Mouse (Mus musculus): ENCODE measurements around the gene Cnp. TPM values are rescaled to one million over a fixed set of nuclear protein-coding genes. Genes with fewer than 3 reads are reported as not detected.

Gene Cnp
- 23.7 and 24.2 TPM in 2 replicates for polyA plus RNA-seq (2015; fragmentation: Nextera tagmentation; extraction: Ambion mirVana)

DNA sequence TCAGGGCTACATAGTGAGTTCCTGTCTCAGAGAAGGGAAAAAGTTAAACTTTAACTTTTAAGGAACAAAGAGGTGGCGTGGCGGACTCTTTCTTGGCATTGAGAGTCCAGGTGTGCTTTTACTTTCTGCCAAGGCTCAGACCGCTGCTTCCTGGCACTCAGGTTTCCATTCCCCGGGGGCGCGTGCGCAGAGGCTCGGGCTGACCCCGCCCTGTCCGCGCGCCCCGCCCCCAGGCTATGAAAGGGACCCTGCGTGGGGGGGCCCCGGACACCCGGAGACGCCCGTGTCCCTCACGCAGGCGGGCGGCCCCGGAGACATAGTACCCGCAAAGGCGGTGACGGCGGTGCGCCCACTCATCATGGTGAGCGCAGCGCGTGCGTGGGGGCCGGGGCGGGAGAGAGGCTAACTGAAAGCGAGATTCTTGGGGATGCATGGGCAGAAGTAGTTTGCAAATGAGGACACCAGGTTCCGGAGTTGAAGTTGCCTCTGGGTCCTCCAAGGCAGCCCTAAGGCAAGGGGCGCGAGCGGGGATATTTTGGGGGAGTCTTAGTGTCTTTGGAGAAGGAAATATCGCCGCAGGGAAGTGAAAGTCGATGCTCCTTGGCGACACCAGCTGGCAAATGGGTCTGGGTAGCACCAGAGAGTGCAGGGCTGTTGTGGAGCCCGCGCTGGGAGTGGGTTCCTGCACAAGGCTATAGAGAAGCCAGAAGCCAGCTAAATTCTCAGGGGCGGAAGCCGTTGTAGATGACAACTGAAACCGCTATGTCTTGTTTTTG, at the start of gene Cnp:
Cnp (plus strand) TSS at position 197 of the 776 bp plus-strand sequence.
- peak; percentile 55; the same call in 1 of the 2 replicates for ATAC-seq (replicated peaks; ENCODE audit: low FRiP score, low read depth)

DNA sequence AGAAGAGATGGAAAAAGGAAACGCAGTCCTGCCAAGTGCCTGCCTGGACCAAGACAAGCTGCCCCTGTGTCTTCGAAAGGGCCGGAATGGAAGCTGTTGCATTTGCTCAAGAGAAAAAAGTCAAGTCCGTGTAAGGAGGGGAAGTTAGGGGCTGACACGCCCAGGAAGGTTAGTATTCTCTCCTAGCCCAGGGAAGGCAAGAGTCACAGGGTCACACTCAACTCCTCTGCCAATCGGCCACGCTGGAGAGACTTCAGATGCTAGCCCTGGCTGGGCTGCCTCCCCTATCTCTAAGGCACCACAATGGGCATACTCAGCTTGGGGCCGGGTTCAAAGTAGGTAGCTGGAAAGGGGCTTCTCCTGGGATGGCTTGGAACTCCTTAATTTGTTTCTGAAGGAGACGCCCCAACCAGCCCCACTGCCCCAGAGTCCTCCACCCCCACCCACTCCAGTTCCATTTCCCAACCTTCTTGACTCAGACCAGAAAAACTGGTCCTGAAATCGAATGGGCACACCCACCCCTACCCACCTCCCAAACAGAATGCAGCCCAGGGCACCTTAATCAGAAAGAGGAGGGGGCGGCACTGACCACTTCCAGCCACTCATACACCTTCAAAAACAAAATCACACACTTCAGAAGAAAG, 49.6 kb upstream of the Cnp start:
- no peak overlapping the region for H3K9ac ChIP-seq (ENCODE audit: low read depth, low read length)
- H3K36me3 ChIP-seq (ENCODE audit: insufficient read depth, low read length): peaks cover 24% of the 10 kb centered on the region
- H3K27ac ChIP-seq: no peak overlapping the region
- H3K27me3 ChIP-seq (ENCODE audit: insufficient read depth, low read length): no peaks in the 10 kb centered on the region
- ATAC-seq (replicated peaks; ENCODE audit: low FRiP score, low read depth) (no peak), DNase-seq (ENCODE audit: low spot score) (no peak)
- H3K4me3 ChIP-seq (replicated peaks; ENCODE audit: low read depth, low read length): no peak overlapping the region
- no peaks in the 10 kb centered on the region for H3K9me3 ChIP-seq (replicated peaks; ENCODE audit: low read length)
- H3K4me1 ChIP-seq (replicated peaks; ENCODE audit: insufficient read depth, low read length): peaks cover 24% of the 10 kb centered on the region
- TF ChIP-seq CTCF (IDR thresholded peaks at IDR 0.05; ENCODE audit: low read depth): no peak
- peak overlapping the region; percentile 83; the same call in 1 of the 2 replicates for H3K4me2 ChIP-seq (ENCODE audit: low read length)
- 46% methylated on average over 11 of the region's 11 CpGs for WGBS

More for the DNA sequence above, at the start of gene Cnp:
- peak within 1 kb of the TSS; percentile 48 for H3K27ac ChIP-seq
- peak; percentile 83 for DNase-seq (ENCODE audit: low spot score)
- TF ChIP-seq CTCF (IDR thresholded peaks at IDR 0.05; ENCODE audit: low read depth): peak; percentile 23; the same call in 1 of the 2 replicates
- 0 out of 2 replicates have a peak, but pooled peaks cover 3% of the 10 kb centered on the region for H3K36me3 ChIP-seq (ENCODE audit: insufficient read depth, low read length)
- H3K4me1 ChIP-seq (replicated peaks; ENCODE audit: insufficient read depth, low read length): 0 out of 2 replicates have a peak, but pooled peaks cover 7% of the 10 kb centered on the region
- peak within 1 kb of the TSS; percentile 60 for H3K4me3 ChIP-seq (replicated peaks; ENCODE audit: low read depth, low read length)
- peak within 1 kb of the TSS; percentile 46 for H3K9ac ChIP-seq (ENCODE audit: low read depth, low read length)
- WGBS: 1% methylated on average over 47 of the region's 47 CpGs
- H3K4me2 ChIP-seq (ENCODE audit: low read length): peak within 1 kb of the TSS; percentile 73
- no peaks in the 10 kb centered on the region; the same call in 1 of the 2 replicates for H3K27me3 ChIP-seq (ENCODE audit: insufficient read depth, low read length)
- no peaks in the 10 kb centered on the region for H3K9me3 ChIP-seq (replicated peaks; ENCODE audit: low read length)

- Histone ChIP-seq H3K9ac (ENCODE audit: low read depth, low read length) (peak overlapping the region; percentile 85), H3K4me1 (replicated peaks; ENCODE audit: insufficient read depth, low read length) (peaks cover 22% of the 10 kb centered on the region), H3K27ac (no peak overlapping the region), H3K9me3 (replicated peaks; ENCODE audit: low read length) (no peaks in the 10 kb centered on the region), H3K36me3 (ENCODE audit: insufficient read depth, low read length) (peaks cover 22% of the 10 kb centered on the region), H3K27me3 (ENCODE audit: insufficient read depth, low read length) (no peaks in the 10 kb centered on the region), H3K4me2 (ENCODE audit: low read length) (peak overlapping the region; percentile 83), H3K4me3 (replicated peaks; ENCODE audit: low read depth, low read length) (peak overlapping the region; percentile 82)
- DNase-seq (ENCODE audit: low spot score) (no peak), ATAC-seq (replicated peaks; ENCODE audit: low FRiP score, low read depth) (no peak)
- 17% methylated on average over 15 of the region's 15 CpGs for WGBS
- no peak for TF ChIP-seq CTCF (IDR thresholded peaks at IDR 0.05; ENCODE audit: low read depth)
These were observed 48.5 kb upstream of the Cnp start for GRCm38 (mm10) chr11:100526052-100526816.

GRCm38 (mm10) chr11:100527066-100527457, 47.6 kb upstream of the Cnp start:
- Histone ChIP-seq H3K27ac (peak overlapping the region; percentile 90), H3K27me3 (ENCODE audit: insufficient read depth, low read length) (no peaks in the 10 kb centered on the region), H3K4me1 (replicated peaks; ENCODE audit: insufficient read depth, low read length) (peaks cover 22% of the 10 kb centered on the region), H3K4me3 (replicated peaks; ENCODE audit: low read depth, low read length) (peak overlapping the region; percentile 82), H3K9me3 (replicated peaks; ENCODE audit: low read length) (no peaks in the 10 kb centered on the region), H3K36me3 (ENCODE audit: insufficient read depth, low read length) (peaks cover 14% of the 10 kb centered on the region), H3K9ac (ENCODE audit: low read depth, low read length) (peak overlapping the region; percentile 85), H3K4me2 (ENCODE audit: low read length) (peak overlapping the region; percentile 83)
- ATAC-seq (replicated peaks; ENCODE audit: low FRiP score, low read depth) (peak; percentile 22), DNase-seq (ENCODE audit: low spot score) (peak; percentile 78)
- under 1% methylated on average over 26 of the region's 26 CpGs for WGBS
- peak; percentile 58 for TF ChIP-seq CTCF (IDR thresholded peaks at IDR 0.05; ENCODE audit: low read depth)

DNA sequence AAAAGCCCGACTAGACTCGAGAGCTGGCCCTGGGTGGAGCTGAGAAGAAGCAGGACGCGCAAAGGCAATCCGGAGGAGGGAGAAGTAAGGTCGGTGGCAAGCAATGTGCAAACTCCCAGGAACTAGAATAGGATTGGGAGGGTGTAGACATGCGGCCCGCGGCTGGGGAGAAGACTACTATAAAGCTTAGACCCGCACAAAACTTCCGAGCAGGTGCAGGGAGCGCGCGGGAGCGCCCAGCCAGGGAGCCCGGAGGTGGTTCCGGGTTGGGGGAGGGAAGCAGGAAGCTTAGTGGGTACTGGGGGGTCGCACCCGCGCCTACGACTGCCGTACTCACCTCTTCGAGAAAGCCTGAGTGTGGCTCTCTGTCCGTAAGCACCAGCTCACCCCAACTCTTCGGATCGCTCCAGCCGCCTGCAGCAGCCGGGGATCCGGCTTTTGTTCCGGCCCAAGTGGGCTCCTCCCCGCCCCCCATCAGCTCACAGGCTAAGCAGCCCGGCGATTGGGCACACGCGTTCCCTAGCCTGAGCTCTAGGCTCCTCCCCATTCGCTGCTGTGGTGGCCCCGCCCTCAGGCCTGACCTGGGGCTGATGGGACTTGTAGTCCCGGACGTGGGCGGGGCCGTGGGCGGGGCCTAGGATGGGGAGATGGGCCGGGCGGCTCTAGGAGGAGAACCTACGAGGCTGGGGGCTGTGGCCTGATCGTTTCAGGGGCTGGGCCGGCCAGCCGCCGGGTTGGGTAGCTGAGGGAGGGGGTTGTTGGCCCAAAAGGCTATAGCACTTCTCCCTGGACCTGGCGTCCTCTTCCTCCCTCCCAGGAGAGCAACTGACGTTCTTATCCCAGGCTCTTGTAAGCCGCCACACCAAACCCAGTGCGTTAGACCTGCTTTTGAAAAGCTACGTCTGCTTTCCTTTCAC, 47.0 kb upstream of the Cnp start, which contains the start of gene Acly:
Acly (minus strand) TSS at position 543 of the 917 bp plus-strand sequence.
- peak; percentile 99 for DNase-seq (ENCODE audit: low spot score)
- H3K36me3 ChIP-seq (ENCODE audit: insufficient read depth, low read length): peaks cover 12% of the 10 kb centered on the region; the same call in 1 of the 2 replicates
- H3K27ac ChIP-seq: peak within 1 kb of the TSS; percentile 90
- peak within 1 kb of the TSS; percentile 82 for H3K4me3 ChIP-seq (replicated peaks; ENCODE audit: low read depth, low read length)
- WGBS: 2% methylated on average over 53 of the region's 54 CpGs
- TF ChIP-seq CTCF (IDR thresholded peaks at IDR 0.05; ENCODE audit: low read depth): no peak
- ATAC-seq (replicated peaks; ENCODE audit: low FRiP score, low read depth): peak; percentile 99
- H3K27me3 ChIP-seq (ENCODE audit: insufficient read depth, low read length): no peaks in the 10 kb centered on the region
- peak within 1 kb of the TSS; percentile 85 for H3K9ac ChIP-seq (ENCODE audit: low read depth, low read length)
- H3K4me2 ChIP-seq (ENCODE audit: low read length): peak within 1 kb of the TSS; percentile 83
- peaks cover 22% of the 10 kb centered on the region for H3K4me1 ChIP-seq (replicated peaks; ENCODE audit: insufficient read depth, low read length)
- no peaks in the 10 kb centered on the region for H3K9me3 ChIP-seq (replicated peaks; ENCODE audit: low read length)

Measured in kidney, postnatal 0 days (tissue).